Mouse (Mus musculus): ENCODE results near the gene Spin1. TPM values are rescaled to one million over a fixed set of nuclear protein-coding genes. Genes with fewer than 3 reads are reported as not detected.

Spin1 gene
- total and polyA plus RNA-seq, 3 experiments = 16.6 to 47.3 (median 23.7) TPM

- Histone ChIP-seq H3K36me3 (ENCODE audit: control insufficient read depth in 1 of 2, insufficient read depth in 2 of 2, low read length in 2 of 2) (no peaks in the 10 kb centered on the region), H3K9ac (ENCODE audit: control insufficient read depth, low read depth, low read length, poor library complexity, severe bottlenecking) (no peak overlapping the region), H3K27ac (ENCODE audit: control insufficient read depth, low read depth, low read length) (no peak overlapping the region), H3K4me1 (ENCODE audit: control insufficient read depth in 1 of 2, insufficient read depth in 2 of 2, low read length in 2 of 2) (no peaks in the 10 kb centered on the region), H3K27me3 (ENCODE audit: control insufficient read depth in 1 of 2, insufficient read depth in 2 of 2, low read length in 2 of 2) (no peaks in the 10 kb centered on the region), H3K4me3 (ENCODE audit: control insufficient read depth in 1 of 2, insufficient read depth in 1 of 2, low read depth in 2 of 2, low read length in 2 of 2) (no peak overlapping the region), H3K9me3 (replicated peaks; ENCODE audit: insufficient read depth, low read length) (no peaks in the 10 kb centered on the region), H3K79me2 (ENCODE audit: control insufficient read depth, insufficient read depth, low read length, poor library complexity) (no peaks in the 10 kb centered on the region)
- TF ChIP-seq JUND (IDR thresholded peaks at IDR 0.05; ENCODE audit: low read depth, low read length) (no peak), ELF1 (IDR thresholded peaks at IDR 0.05; ENCODE audit: low read depth, low read length) (no peak), MYC (IDR thresholded peaks at IDR 0.05; ENCODE audit: low read depth, low read length) (no peak), E2F4 (IDR thresholded peaks at IDR 0.05; ENCODE audit: borderline replicate concordance, low read depth, low read length) (no peak), USF2 (IDR thresholded peaks at IDR 0.05; ENCODE audit: borderline replicate concordance in 1 of 2, insufficient read depth in 1 of 2, low read depth in 1 of 2, low read length in 2 of 2) (no peak), UBTF (IDR thresholded peaks at IDR 0.05; ENCODE audit: borderline replicate concordance, insufficient read depth, low read depth, low read length) (no peak), HCFC1 (IDR thresholded peaks at IDR 0.05; ENCODE audit: low read depth, low read length) (no peak), POLR2AphosphoS5 (IDR thresholded peaks at IDR 0.05; ENCODE audit: borderline replicate concordance, low read depth, low read length) (no peak), KAT2A (conservative IDR thresholded peaks at IDR 0.05; ENCODE audit: low read depth, low read length) (no peak), TBP (IDR thresholded peaks at IDR 0.05; ENCODE audit: low read depth, low read length) (no peak), GATA1 (IDR thresholded peaks at IDR 0.05; ENCODE audit: low read depth, low read length) (no peak), EP300 (IDR thresholded peaks at IDR 0.05; ENCODE audit: low read depth in 1 of 2, low read length in 2 of 2) (no peak), POLR2AphosphoS2 (IDR thresholded peaks at IDR 0.05; ENCODE audit: low read length) (no peak), NELFE (IDR thresholded peaks at IDR 0.05; ENCODE audit: low read depth, low read length) (no peak), MXI1 (IDR thresholded peaks at IDR 0.05; ENCODE audit: low read depth, low read length) (no peak), MAZ (IDR thresholded peaks at IDR 0.05; ENCODE audit: low read depth, low read length) (no peak), MAX (IDR thresholded peaks at IDR 0.05; ENCODE audit: low read length) (no peak), MAFK (IDR thresholded peaks at IDR 0.05; ENCODE audit: borderline replicate concordance, low read depth, low read length) (no peak)
- no peak for DNase-seq (ENCODE audit: low read depth, low spot score)
Measured at GRCm38 (mm10) chr13:51197699-51198098, 97.0 kb downstream of the Spin1 start.

DNA sequence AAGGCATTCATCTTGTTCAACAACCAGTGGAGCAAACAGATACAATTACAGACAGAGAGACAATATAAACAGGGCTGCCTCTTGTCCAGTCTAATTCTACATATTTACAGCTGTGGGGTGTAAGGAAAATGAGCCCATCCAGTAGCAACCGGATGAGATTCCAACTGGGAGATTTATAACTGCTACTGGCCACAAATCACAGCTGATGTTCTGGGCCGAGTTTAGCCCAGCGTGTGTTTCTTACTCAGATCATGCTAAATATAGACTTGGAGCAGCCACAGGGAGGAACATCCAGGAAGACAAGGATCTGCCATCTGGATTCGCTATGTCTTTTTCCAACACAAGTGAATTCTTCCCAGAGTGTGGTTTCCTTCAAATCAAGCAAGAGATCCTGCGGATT lies 97.5 kb downstream of the Spin1 start:
- DNase-seq (ENCODE audit: low read depth, low spot score) = no peak
- no peaks in the 10 kb centered on the region for H3K4me1 ChIP-seq (ENCODE audit: control insufficient read depth in 1 of 2, insufficient read depth in 2 of 2, low read length in 2 of 2)
- no peaks in the 10 kb centered on the region for H3K36me3 ChIP-seq (ENCODE audit: control insufficient read depth in 1 of 2, insufficient read depth in 2 of 2, low read length in 2 of 2)

More for the DNA sequence above, 97.5 kb downstream of the Spin1 start:
- H3K79me2 ChIP-seq (ENCODE audit: control insufficient read depth, insufficient read depth, low read length, poor library complexity) = no peaks in the 10 kb centered on the region
- TF ChIP-seq ZNF384 (IDR thresholded peaks at IDR 0.05; ENCODE audit: low read depth, low read length) = no peak
- no peak for TF ChIP-seq ETS1 (IDR thresholded peaks at IDR 0.05; ENCODE audit: low read depth, low read length)
- TF ChIP-seq MAZ (IDR thresholded peaks at IDR 0.05; ENCODE audit: low read depth, low read length) = no peak
- no peak for TF ChIP-seq MEF2A (IDR thresholded peaks at IDR 0.05; ENCODE audit: extremely low read depth, insufficient replicate concordance, low read depth, low read length, poor library complexity, severe bottlenecking)
- TF ChIP-seq SMC3 (IDR thresholded peaks at IDR 0.05; ENCODE audit: low read depth, low read length) = no peak
- TF ChIP-seq TBP (IDR thresholded peaks at IDR 0.05; ENCODE audit: low read depth, low read length) = no peak
- TF ChIP-seq MYB (IDR thresholded peaks at IDR 0.05; ENCODE audit: low read depth, low read length) = no peak
- TF ChIP-seq GABPA (IDR thresholded peaks at IDR 0.05; ENCODE audit: low read depth, low read length) = no peak
- TF ChIP-seq NELFE (IDR thresholded peaks at IDR 0.05; ENCODE audit: low read depth, low read length) = no peak
- no peak for TF ChIP-seq MAFK (IDR thresholded peaks at IDR 0.05; ENCODE audit: borderline replicate concordance, low read depth, low read length)
- no peak for TF ChIP-seq CHD2 (IDR thresholded peaks at IDR 0.05; ENCODE audit: low read length)
- TF ChIP-seq BHLHE40 (IDR thresholded peaks at IDR 0.05; ENCODE audit: borderline replicate concordance, low read depth, low read length) = no peak
- no peak for TF ChIP-seq ZMIZ1 (IDR thresholded peaks at IDR 0.05; ENCODE audit: low read depth, low read length)
- TF ChIP-seq KAT2A (conservative IDR thresholded peaks at IDR 0.05; ENCODE audit: low read depth, low read length) = no peak
- no peak for TF ChIP-seq CTCF (IDR thresholded peaks at IDR 0.05 in 2 of 3, conservative IDR thresholded peaks at IDR 0.05 in 1 of 3; ENCODE audit: control insufficient read depth in 1 of 3, insufficient read depth in 1 of 3, low read depth in 2 of 3, low read length in 3 of 3, poor library complexity in 1 of 3, severe bottlenecking in 1 of 3)
- TF ChIP-seq SIN3A (IDR thresholded peaks at IDR 0.05; ENCODE audit: low read length) = no peak
- TF ChIP-seq USF2 (IDR thresholded peaks at IDR 0.05; ENCODE audit: borderline replicate concordance in 1 of 2, insufficient read depth in 1 of 2, low read depth in 1 of 2, low read length in 2 of 2) = no peak
- TF ChIP-seq MAX (IDR thresholded peaks at IDR 0.05; ENCODE audit: low read length) = no peak
- TF ChIP-seq MXI1 (IDR thresholded peaks at IDR 0.05; ENCODE audit: low read depth, low read length) = no peak
- no peak for TF ChIP-seq USF1 (IDR thresholded peaks at IDR 0.05; ENCODE audit: low read depth, low read length)
- H3K9ac ChIP-seq (ENCODE audit: control insufficient read depth, low read depth, low read length, poor library complexity, severe bottlenecking) = no peak overlapping the region
- no peak overlapping the region for H3K27ac ChIP-seq (ENCODE audit: control insufficient read depth, low read depth, low read length)
- H3K27me3 ChIP-seq (ENCODE audit: control insufficient read depth in 1 of 2, insufficient read depth in 2 of 2, low read length in 2 of 2) = no peaks in the 10 kb centered on the region
- no peak overlapping the region for H3K4me3 ChIP-seq (ENCODE audit: control insufficient read depth in 1 of 2, insufficient read depth in 1 of 2, low read depth in 2 of 2, low read length in 2 of 2)
- H3K9me3 ChIP-seq (replicated peaks; ENCODE audit: insufficient read depth, low read length) = no peaks in the 10 kb centered on the region

Data from MEL (cell line).